ENCODE assay signal across 8 mouse cellular contexts in the genomic region with DNA sequence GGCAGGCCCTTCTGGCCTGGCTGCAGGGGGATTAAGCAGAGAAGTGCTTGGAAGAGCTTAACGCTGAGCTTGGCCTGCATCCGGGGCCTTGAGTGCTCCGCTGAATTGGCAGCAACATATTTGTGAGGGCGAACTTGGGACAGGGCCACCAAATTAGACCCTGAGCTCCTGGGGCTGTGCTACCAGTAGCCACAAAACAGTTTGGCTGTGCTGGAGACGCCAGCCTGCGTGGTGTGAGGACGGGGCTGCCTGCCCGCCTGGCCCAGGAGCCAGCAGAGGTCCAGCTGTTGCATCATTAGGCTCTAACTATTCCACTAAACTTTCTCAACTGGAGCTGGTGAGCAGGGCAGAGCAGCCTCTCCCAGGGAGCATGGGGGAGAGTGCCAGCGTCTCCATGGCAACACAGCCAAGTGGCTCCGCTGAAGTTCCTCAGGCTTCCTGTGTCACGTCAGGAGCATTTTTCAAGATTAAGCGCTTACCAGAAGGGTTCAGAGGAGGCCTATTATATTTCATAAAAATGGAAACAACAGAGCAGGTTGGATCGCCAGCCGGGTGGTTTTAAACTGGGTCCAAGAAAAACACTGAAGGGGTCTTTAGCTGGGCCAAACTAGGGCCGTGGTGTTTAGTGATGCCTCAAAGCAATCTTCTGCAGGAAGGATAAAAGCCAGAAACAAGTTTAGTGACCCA.
DNase-seq lines count a peak whose midpoint lies in the region; ATAC-seq lines count a peak whose summit lies in the region.

No protein-coding gene starts in this region.

- no peak overlapping the region for H3K9ac ChIP-seq in hindbrain, embryonic 15.5 days

- peaks cover 9% of the 10 kb centered on the region; the same call in 1 of the 2 replicates for H3K36me3 ChIP-seq in hindbrain, embryonic 15.5 days

- H3K4me3 ChIP-seq in hindbrain, embryonic 15.5 days: no peak overlapping the region

- peak; percentile 78 for ATAC-seq in hindbrain, embryonic 15.5 days (ENCODE audit: low FRiP score, low read depth)

- DNase-seq in adrenal gland, postnatal 14 days: peak; percentile 93
- DNase-seq in embryo, embryonic 11 days: peak; percentile 87
- DNase-seq in gastrocnemius, postnatal 10 days: peak; percentile 89
- DNase-seq in left cerebral cortex, adult 18-20 months (ENCODE audit: low spot score in 2 of 2): peak; percentile 78 to 85
- DNase-seq in lung, postnatal 4 days: peak; percentile 91 to 96
- DNase-seq in right cerebral cortex, postnatal 10 days (ENCODE audit: low spot score in 2 of 2): peak; percentile 91 to 93
- no peak for DNase-seq in B cell, adult 2 months

- H3K27me3 ChIP-seq in hindbrain, embryonic 15.5 days: no peaks in the 10 kb centered on the region

- peaks cover 53% of the 10 kb centered on the region for H3K4me1 ChIP-seq in hindbrain, embryonic 15.5 days (replicated peaks)

- H3K9me3 ChIP-seq in hindbrain, embryonic 15.5 days: no peaks in the 10 kb centered on the region

- H3K27ac ChIP-seq in hindbrain, embryonic 15.5 days (replicated peaks): peak overlapping the region; percentile 79

- WGBS in hindbrain, embryonic 15.5 days: 18% methylated on average over 15 of the region's 15 CpGs

- H3K4me2 ChIP-seq in hindbrain, embryonic 15.5 days: no peak overlapping the region; the same call in 1 of the 2 replicates

Comparison
In these comparisons a context has a peak if more than half of its experiments do, and no peak if none do; other contexts are left out.
1. DNase-seq: peak in adrenal gland, postnatal 14 days (single experiment), embryo, embryonic 11 days (single experiment), gastrocnemius, postnatal 10 days (single experiment), left cerebral cortex, adult 18-20 months (2 of 2), lung, postnatal 4 days (2 of 2) and right cerebral cortex, postnatal 10 days (2 of 2); none in B cell, adult 2 months (0 of 2).